Mouse (Mus musculus) cerebellum, adult 2 months (tissue): ENCODE data around the gene Gm853.

ENCODE experiments used
- CTCF ChIP-seq: fragments of 200-500 bp; IDR thresholded peaks from 2 replicates; pipeline ENCODE4 v1.5.1; 2011; ENCODE audit warnings: low read depth, mild to moderate bottlenecking, control low read depth, low read length, moderate library complexity, borderline replicate concordance; ENCODE audit not compliant: insufficient read depth
- POLR2A ChIP-seq: fragments of 200-500 bp; IDR thresholded peaks from 2 replicates; pipeline ENCODE4 v1.6.1; 2011; ENCODE audit warnings: low read length, control low read depth, borderline replicate concordance; ENCODE audit not compliant: insufficient read depth

DNA sequence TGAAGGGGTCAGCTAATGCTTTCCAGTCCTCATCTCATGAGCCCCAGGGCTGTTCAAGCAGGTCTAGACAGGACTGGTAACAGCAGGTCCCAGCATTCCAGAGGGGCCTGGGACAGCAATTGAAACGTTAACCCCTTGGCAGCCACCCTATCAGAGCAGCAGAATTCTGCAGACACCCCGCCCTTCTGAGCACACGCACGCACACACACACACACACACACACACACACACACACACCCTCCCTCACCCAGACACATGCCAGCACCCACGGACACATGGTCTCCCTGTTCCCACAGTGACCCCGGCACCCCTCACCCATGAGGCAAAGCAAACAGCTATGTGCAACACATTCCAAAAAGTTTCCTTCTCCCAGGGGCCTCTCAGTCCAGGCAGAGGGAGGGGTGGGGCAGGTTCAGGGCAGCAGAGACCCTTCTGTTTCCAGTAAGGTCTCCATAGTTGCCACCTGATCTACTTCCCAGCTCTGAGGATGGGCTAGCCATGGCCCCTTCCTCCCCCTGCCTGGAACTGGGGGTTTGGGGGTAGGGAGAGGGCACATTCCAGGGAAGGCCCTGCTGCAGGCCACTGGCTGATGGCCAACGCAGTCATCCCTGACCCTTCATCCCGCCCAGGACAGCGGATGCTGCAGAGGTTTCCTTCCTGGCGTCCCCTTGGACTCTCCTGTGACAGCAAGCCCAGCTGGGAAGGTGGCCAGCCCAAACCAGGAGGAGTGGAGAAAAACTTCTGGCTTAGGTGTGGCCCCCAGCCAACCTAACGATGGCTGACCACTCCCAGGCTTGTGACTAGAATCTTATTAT is 50.0 kb downstream of the Gm853 start:
- no peak for TF ChIP-seq POLR2A
- no peak for TF ChIP-seq CTCF
